Mouse (Mus musculus): Measurements from ENCODE around the gene Tnr. TPM values are rescaled to one million over a fixed set of nuclear protein-coding genes. Genes with fewer than 3 reads are reported as not detected.

Tnr gene
- polyA plus RNA-seq, 1 experiment = 0.13 TPM

GRCm38 (mm10) chr1:159822416-159822815, 298.8 kb downstream of the Tnr start:
- Histone ChIP-seq H3K27ac (ENCODE audit: control insufficient read depth, insufficient read depth, low read length) (no peak overlapping the region), H3K4me3 (ENCODE audit: control insufficient read depth, insufficient read depth, low read length) (no peak overlapping the region), H3K36me3 (ENCODE audit: control insufficient read depth, insufficient read depth, low read length) (no peaks in the 10 kb centered on the region), H3K27me3 (ENCODE audit: control insufficient read depth, insufficient read depth, low read length) (no peaks in the 10 kb centered on the region), H3K4me1 (replicated peaks; ENCODE audit: control insufficient read depth, insufficient read depth, low read length) (no peaks in the 10 kb centered on the region)
- 83% methylated on average over 2 of the region's 2 CpGs for WGBS
- DNase-seq = no peak
- TF ChIP-seq POLR2A (IDR thresholded peaks at IDR 0.05; ENCODE audit: control insufficient read depth, extremely low read depth, insufficient read depth, low read length, poor library complexity) (no peak), CTCF (IDR thresholded peaks at IDR 0.05; ENCODE audit: borderline replicate concordance, control insufficient read depth, extremely low read depth, insufficient read depth, low read length, poor library complexity) (no peak)

DNA sequence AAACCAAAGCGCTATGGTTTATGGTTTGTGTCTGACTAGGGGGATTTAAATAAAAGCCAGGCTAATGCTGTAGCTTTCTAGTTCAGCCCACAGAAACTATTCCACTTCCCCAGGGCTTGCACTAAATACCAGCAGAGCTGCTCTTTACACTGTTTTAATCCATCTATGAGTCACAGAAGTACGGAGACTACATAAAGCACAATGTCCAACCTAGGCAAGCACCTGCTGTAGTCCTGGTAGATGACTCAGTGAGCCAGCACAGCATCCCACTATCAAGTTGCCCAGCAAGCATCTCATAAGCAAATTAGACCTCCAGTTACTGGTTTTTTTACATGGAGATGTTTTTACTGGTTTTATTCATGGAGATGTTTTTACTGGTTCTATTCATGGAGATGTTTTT, 305.0 kb downstream of the Tnr start:
- TF ChIP-seq POLR2A (IDR thresholded peaks at IDR 0.05; ENCODE audit: control insufficient read depth, extremely low read depth, insufficient read depth, low read length, poor library complexity) = no peak
- 94% methylated on average over 2 of the region's 2 CpGs for WGBS

DNA sequence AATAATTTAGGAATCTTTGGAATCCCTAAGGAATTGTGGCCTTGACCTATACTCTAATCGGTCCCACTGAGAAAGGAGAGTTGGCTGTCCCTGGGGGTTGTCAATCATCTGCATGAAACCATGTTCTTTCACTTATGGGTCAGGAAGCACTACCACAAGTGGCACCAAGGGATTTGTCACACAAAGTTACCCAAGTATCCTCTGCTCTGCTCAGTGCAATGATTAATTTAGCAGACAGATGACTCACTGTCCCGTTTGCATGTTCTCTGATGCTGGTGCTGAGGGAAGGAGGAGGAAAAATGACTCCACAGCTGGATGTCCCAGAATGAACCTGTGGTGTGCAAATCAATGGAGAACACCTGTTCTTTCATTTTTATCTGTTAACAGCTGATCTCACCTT, 309.6 kb downstream of the Tnr start:
- Histone ChIP-seq H3K4me1 (replicated peaks; ENCODE audit: control insufficient read depth, insufficient read depth, low read length) (no peaks in the 10 kb centered on the region), H3K4me3 (ENCODE audit: control insufficient read depth, insufficient read depth, low read length) (no peak overlapping the region), H3K27me3 (ENCODE audit: control insufficient read depth, insufficient read depth, low read length) (no peaks in the 10 kb centered on the region), H3K36me3 (ENCODE audit: control insufficient read depth, insufficient read depth, low read length) (no peaks in the 10 kb centered on the region), H3K27ac (ENCODE audit: control insufficient read depth, insufficient read depth, low read length) (no peak overlapping the region)
- no peak for DNase-seq
- TF ChIP-seq POLR2A (IDR thresholded peaks at IDR 0.05; ENCODE audit: control insufficient read depth, extremely low read depth, insufficient read depth, low read length, poor library complexity) = no peak
- no peak for TF ChIP-seq CTCF (IDR thresholded peaks at IDR 0.05; ENCODE audit: borderline replicate concordance, control insufficient read depth, extremely low read depth, insufficient read depth, low read length, poor library complexity)
- 74% methylated on average over 2 of the region's 2 CpGs for WGBS

More for the DNA sequence above, 305.0 kb downstream of the Tnr start:
- DNase-seq = no peak
- no peak overlapping the region for H3K27ac ChIP-seq (ENCODE audit: control insufficient read depth, insufficient read depth, low read length)
- H3K27me3 ChIP-seq (ENCODE audit: control insufficient read depth, insufficient read depth, low read length) = no peaks in the 10 kb centered on the region
- H3K36me3 ChIP-seq (ENCODE audit: control insufficient read depth, insufficient read depth, low read length) = no peaks in the 10 kb centered on the region
- H3K4me1 ChIP-seq (replicated peaks; ENCODE audit: control insufficient read depth, insufficient read depth, low read length) = no peaks in the 10 kb centered on the region
- no peak overlapping the region for H3K4me3 ChIP-seq (ENCODE audit: control insufficient read depth, insufficient read depth, low read length)

DNA sequence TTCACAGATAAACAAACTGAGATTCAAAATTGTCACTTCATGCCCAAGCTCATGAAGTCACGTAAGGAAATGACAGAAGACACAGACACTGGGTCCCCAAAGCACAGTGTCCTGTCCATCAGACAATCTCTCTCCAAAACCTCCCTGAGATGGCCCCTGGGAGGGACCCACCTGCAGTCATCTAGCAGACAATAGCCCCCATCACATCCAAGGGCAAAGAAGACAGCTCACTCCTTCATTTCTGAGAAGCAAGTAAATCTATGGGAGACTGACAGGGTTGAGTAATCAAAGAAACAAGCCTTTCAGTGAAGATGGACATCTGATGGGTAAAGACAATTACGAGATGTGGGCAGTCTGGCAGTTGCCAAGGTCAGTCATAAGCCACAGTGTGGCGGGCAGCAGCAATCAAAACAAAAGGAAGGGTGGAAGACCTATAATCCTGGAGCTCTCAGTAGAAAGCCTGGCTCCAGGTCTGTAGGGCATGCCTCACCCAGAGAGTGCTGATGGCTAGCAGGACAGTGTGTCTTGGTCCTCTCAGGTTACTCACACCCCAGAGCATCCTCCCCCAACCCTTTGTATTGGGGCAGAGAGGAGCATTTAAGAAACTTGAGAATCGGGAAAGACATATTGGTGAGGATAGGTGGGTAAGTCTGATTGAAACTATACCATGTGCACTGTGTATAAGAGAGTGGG, 310.2 kb downstream of the Tnr start:
- 71% methylated on average over 4 of the region's 4 CpGs for WGBS

GRCm38 (mm10) chr1:159835126-159835525, 311.6 kb downstream of the Tnr start:
- no peak overlapping the region for H3K4me3 ChIP-seq (ENCODE audit: control insufficient read depth, insufficient read depth, low read length)
- WGBS = 40% methylated on average over 4 of the region's 4 CpGs
- H3K4me1 ChIP-seq (replicated peaks; ENCODE audit: control insufficient read depth, insufficient read depth, low read length) = no peaks in the 10 kb centered on the region
- H3K27ac ChIP-seq (ENCODE audit: control insufficient read depth, insufficient read depth, low read length) = no peak overlapping the region
- no peaks in the 10 kb centered on the region for H3K36me3 ChIP-seq (ENCODE audit: control insufficient read depth, insufficient read depth, low read length)
- no peaks in the 10 kb centered on the region for H3K27me3 ChIP-seq (ENCODE audit: control insufficient read depth, insufficient read depth, low read length)
- TF ChIP-seq CTCF (IDR thresholded peaks at IDR 0.05; ENCODE audit: borderline replicate concordance, control insufficient read depth, extremely low read depth, insufficient read depth, low read length, poor library complexity) (no peak), POLR2A (IDR thresholded peaks at IDR 0.05; ENCODE audit: control insufficient read depth, extremely low read depth, insufficient read depth, low read length, poor library complexity) (no peak)
- no peak for DNase-seq

More for the DNA sequence above, 310.2 kb downstream of the Tnr start:
- DNase-seq = no peak
- no peak for TF ChIP-seq POLR2A (IDR thresholded peaks at IDR 0.05; ENCODE audit: control insufficient read depth, extremely low read depth, insufficient read depth, low read length, poor library complexity)
- TF ChIP-seq CTCF (IDR thresholded peaks at IDR 0.05; ENCODE audit: borderline replicate concordance, control insufficient read depth, extremely low read depth, insufficient read depth, low read length, poor library complexity) = no peak
- H3K27ac ChIP-seq (ENCODE audit: control insufficient read depth, insufficient read depth, low read length) = no peak overlapping the region
- no peaks in the 10 kb centered on the region for H3K27me3 ChIP-seq (ENCODE audit: control insufficient read depth, insufficient read depth, low read length)
- H3K4me1 ChIP-seq (replicated peaks; ENCODE audit: control insufficient read depth, insufficient read depth, low read length) = no peaks in the 10 kb centered on the region
- no peak overlapping the region for H3K4me3 ChIP-seq (ENCODE audit: control insufficient read depth, insufficient read depth, low read length)
- no peaks in the 10 kb centered on the region for H3K36me3 ChIP-seq (ENCODE audit: control insufficient read depth, insufficient read depth, low read length)

- WGBS = 72% methylated on average over 2 of the region's 2 CpGs
- no peak for DNase-seq
Observed at GRCm38 (mm10) chr1:159840337-159840736, 316.8 kb downstream of the Tnr start.

GRCm38 (mm10) chr1:159842876-159843275, 319.3 kb downstream of the Tnr start:
- Histone ChIP-seq H3K27me3 (ENCODE audit: control insufficient read depth, insufficient read depth, low read length) (no peaks in the 10 kb centered on the region), H3K27ac (ENCODE audit: control insufficient read depth, insufficient read depth, low read length) (no peak overlapping the region), H3K4me3 (ENCODE audit: control insufficient read depth, insufficient read depth, low read length) (no peak overlapping the region), H3K36me3 (ENCODE audit: control insufficient read depth, insufficient read depth, low read length) (no peaks in the 10 kb centered on the region), H3K4me1 (replicated peaks; ENCODE audit: control insufficient read depth, insufficient read depth, low read length) (no peaks in the 10 kb centered on the region)
- TF ChIP-seq POLR2A (IDR thresholded peaks at IDR 0.05; ENCODE audit: control insufficient read depth, extremely low read depth, insufficient read depth, low read length, poor library complexity) (no peak), CTCF (IDR thresholded peaks at IDR 0.05; ENCODE audit: borderline replicate concordance, control insufficient read depth, extremely low read depth, insufficient read depth, low read length, poor library complexity) (no peak)
- 72% methylated on average over 5 of the region's 5 CpGs for WGBS
- DNase-seq = no peak

More at GRCm38 (mm10) chr1:159840337-159840736, 316.8 kb downstream of the Tnr start:
- no peak overlapping the region for H3K4me3 ChIP-seq (ENCODE audit: control insufficient read depth, insufficient read depth, low read length)
- H3K27ac ChIP-seq (ENCODE audit: control insufficient read depth, insufficient read depth, low read length) = no peak overlapping the region
- no peak for TF ChIP-seq POLR2A (IDR thresholded peaks at IDR 0.05; ENCODE audit: control insufficient read depth, extremely low read depth, insufficient read depth, low read length, poor library complexity)
- no peak for TF ChIP-seq CTCF (IDR thresholded peaks at IDR 0.05; ENCODE audit: borderline replicate concordance, control insufficient read depth, extremely low read depth, insufficient read depth, low read length, poor library complexity)
- H3K27me3 ChIP-seq (ENCODE audit: control insufficient read depth, insufficient read depth, low read length) = no peaks in the 10 kb centered on the region
- no peaks in the 10 kb centered on the region for H3K4me1 ChIP-seq (replicated peaks; ENCODE audit: control insufficient read depth, insufficient read depth, low read length)
- H3K36me3 ChIP-seq (ENCODE audit: control insufficient read depth, insufficient read depth, low read length) = no peaks in the 10 kb centered on the region
